Mouse (Mus musculus) liver, embryonic 11.5 days (tissue): ENCODE data around the gene Clec1a. TPM values are rescaled to one million over a fixed set of nuclear protein-coding genes. Genes with fewer than 3 reads are reported as not detected.

Experiments used
- ATAC-seq: fragments of 200-750 bp; cut with Nextera tagmentation; replicated peaks from 2 replicates; pipeline ENCODE4 v1.8.0; 2017; ENCODE audit warnings: moderate number of reproducible peaks, mild to moderate bottlenecking, moderate TSS enrichment, moderate library complexity; ENCODE audit not compliant: low FRiP score
- DNase-seq: peaks from one replicate; pipeline ENCODE4 v3.0.0-alpha.2; 2017; ENCODE audit warnings: low spot score
- H3K27ac ChIP-seq: fragments of 300-500 bp; sonication (generic); 2 replicates; pipeline ENCODE4 v1.5.1; 2014; ENCODE audit warnings: mild to moderate bottlenecking, low read depth, low read length, control low read depth
- H3K27me3 ChIP-seq: fragments of 300-500 bp; sonication (generic); replicated peaks from 2 replicates; pipeline ENCODE4 v1.6.1; 2014; ENCODE audit warnings: low read length, mixed read lengths; ENCODE audit not compliant: control insufficient read depth, insufficient read depth
- H3K36me3 ChIP-seq: fragments of 300-500 bp; sonication (generic); 2 replicates; pipeline ENCODE4 v1.6.1; 2014; ENCODE audit warnings: mild to moderate bottlenecking, low read length, moderate library complexity, mixed read lengths; ENCODE audit not compliant: control insufficient read depth, insufficient read depth
- H3K4me1 ChIP-seq: fragments of 300-500 bp; sonication (generic); replicated peaks from 2 replicates; pipeline ENCODE4 v1.6.1; 2014; ENCODE audit warnings: low read length, mixed read lengths; ENCODE audit not compliant: control insufficient read depth, insufficient read depth
- H3K4me2 ChIP-seq: fragments of 300-500 bp; sonication (generic); 2 replicates; pipeline ENCODE4 v1.6.1; 2014; ENCODE audit warnings: mild to moderate bottlenecking, control low read depth, moderate library complexity
- H3K4me3 ChIP-seq: fragments of 300-500 bp; sonication (generic); 2 replicates; pipeline ENCODE4 v1.5.1; 2014; ENCODE audit warnings: low read depth, low read length, control low read depth
- H3K9ac ChIP-seq: fragments of 300-500 bp; sonication (generic); 2 replicates; pipeline ENCODE4 v1.6.1; 2014; ENCODE audit warnings: low read depth, low read length, control low read depth
- H3K9me3 ChIP-seq: fragments of 300-500 bp; sonication (generic); 2 replicates; pipeline ENCODE4 v1.6.1; 2016; ENCODE audit warnings: low read length, inconsistent platforms, mixed read lengths; ENCODE audit not compliant: control insufficient read depth
- WGBS: fragments of 180-500 bp; shearing (Covaris S2); extraction: QIAGEN DNeasy Blood & Tissue Kit; methylation state at CpG from one replicate; pipeline ENCODE4 v1.1.7; 2014; 5-methylcytosine and 5-hydroxymethylcytosine counted together
- polyA plus RNA-seq: library from polyadenylated mRNA; unstranded; fragments of >200 nt; fragmentation: Nextera tagmentation; extraction: Ambion mirVana; gene quantifications from 2 replicates; pipeline ENCODE4 v1.2.1, GENCODE M21; 2014

Clec1a gene
- polyA plus RNA-seq, 1 experiment from 2014 or later, result 0.38 TPM

DNA sequence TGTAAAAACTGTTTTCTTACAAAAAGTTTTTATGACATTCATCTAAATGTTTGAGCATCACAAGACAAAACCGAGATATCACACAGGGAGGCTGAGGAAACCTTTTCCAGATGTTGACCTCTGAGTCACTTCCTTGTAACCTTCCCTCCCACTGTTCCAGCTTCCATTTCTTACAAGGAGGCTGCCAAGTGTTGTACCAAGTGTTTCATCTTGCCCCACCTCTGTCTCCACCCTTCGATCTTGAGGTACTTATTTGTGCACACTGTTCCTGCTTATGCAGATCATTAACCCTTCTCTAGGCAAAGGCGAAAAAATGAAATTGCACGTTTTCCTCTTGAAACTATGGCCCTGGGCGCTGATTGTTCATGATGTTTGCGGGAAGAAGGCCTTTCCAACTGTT is 2.1 kb downstream of the Clec1a start:
- H3K4me1 ChIP-seq, result no peaks in the 10 kb centered on the region
- no peak overlapping the region for H3K9ac ChIP-seq
- H3K27me3 ChIP-seq, result no peaks in the 10 kb centered on the region
- no peak for DNase-seq
- H3K4me3 ChIP-seq, result no peak overlapping the region
- H3K36me3 ChIP-seq, result no peaks in the 10 kb centered on the region
- no peak overlapping the region for H3K27ac ChIP-seq
- ATAC-seq, result no peak
- H3K9me3 ChIP-seq, result no peaks in the 10 kb centered on the region
- no peak overlapping the region for H3K4me2 ChIP-seq
- WGBS, result 75% methylated on average over 6 of the region's 6 CpGs

DNA sequence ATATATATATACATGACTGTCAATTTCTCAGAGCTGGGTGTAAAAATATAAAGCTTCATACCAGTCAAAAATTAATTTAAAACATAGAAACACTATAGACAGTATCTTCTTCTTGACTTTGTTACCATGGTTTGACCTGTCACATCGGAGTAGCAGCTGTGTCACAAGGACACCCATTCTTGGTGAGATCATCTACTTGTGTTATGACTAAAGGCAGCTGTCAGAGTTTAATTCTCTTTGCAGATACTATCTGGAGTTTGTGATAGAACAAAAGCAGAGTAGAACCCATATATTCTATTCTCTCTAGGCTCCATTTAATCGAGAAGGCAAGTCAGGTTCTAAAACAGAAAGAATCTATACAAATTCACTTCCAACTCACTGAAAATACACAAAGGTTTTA is 13.8 kb downstream of the Clec1a start:
- Histone ChIP-seq H3K4me3 (no peak overlapping the region), H3K4me1 (no peaks in the 10 kb centered on the region), H3K27me3 (no peaks in the 10 kb centered on the region), H3K27ac (no peak overlapping the region), H3K9me3 (no peaks in the 10 kb centered on the region), H3K4me2 (no peak overlapping the region), H3K36me3 (no peaks in the 10 kb centered on the region), H3K9ac (no peak overlapping the region)
- 86% methylated on average over 2 of the region's 2 CpGs for WGBS
- no peak for ATAC-seq
- no peak for DNase-seq

DNA sequence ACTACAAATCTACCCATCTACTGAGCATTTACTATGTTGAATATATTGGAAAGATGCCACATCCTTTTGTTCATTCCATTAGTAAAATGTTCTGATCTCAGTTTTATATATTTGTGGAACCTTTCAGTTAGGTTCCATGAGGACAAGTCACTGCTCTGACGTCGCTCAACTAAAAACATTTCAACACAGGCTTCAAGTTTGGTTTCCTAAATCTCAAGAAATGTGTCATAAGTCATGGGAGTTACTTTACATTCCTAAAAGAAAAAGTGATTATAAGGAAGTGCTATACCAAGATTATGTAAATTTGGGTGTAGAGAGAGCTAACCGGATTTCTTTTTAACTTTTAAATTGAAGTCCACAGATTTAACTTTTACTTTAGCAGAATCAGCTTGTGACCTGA is 15.8 kb downstream of the Clec1a start:
- no peak overlapping the region for H3K4me2 ChIP-seq
- WGBS, result 87% methylated on average over 3 of the region's 3 CpGs
- no peak overlapping the region for H3K27ac ChIP-seq
- no peaks in the 10 kb centered on the region for H3K36me3 ChIP-seq
- H3K27me3 ChIP-seq, result no peaks in the 10 kb centered on the region
- H3K4me1 ChIP-seq, result no peaks in the 10 kb centered on the region
- ATAC-seq (no peak), DNase-seq (no peak)
- H3K4me3 ChIP-seq, result no peak overlapping the region
- H3K9me3 ChIP-seq, result no peaks in the 10 kb centered on the region
- H3K9ac ChIP-seq, result no peak overlapping the region

DNA sequence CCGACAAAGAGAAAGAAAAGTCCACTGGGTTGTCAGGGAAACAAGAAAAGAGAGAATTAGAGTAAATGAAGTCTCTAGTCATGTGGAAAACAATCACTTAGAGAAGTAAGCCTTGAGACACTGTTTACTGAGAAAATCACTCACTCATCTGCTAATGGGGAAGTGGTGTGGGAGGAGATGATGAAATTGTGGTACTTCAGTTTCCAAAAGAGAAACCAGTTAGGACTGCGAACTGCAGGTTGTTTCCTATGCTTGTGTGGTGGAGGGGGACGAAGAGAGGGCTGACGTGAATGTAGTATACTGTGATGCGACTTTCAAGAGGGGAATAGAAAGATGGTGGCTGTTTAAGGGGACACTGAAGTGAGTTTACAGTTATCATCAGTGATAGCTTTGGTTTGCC is 17.6 kb downstream of the Clec1a start:
- Histone ChIP-seq H3K4me1 (no peaks in the 10 kb centered on the region), H3K27me3 (no peaks in the 10 kb centered on the region), H3K9ac (no peak overlapping the region), H3K9me3 (no peaks in the 10 kb centered on the region), H3K27ac (no peak overlapping the region), H3K4me2 (no peak overlapping the region), H3K4me3 (no peak overlapping the region), H3K36me3 (no peaks in the 10 kb centered on the region)
- WGBS, result 52% methylated on average over 5 of the region's 5 CpGs
- peak; percentile 46; the same call in 1 of the 2 replicates for ATAC-seq
- no peak for DNase-seq

DNA sequence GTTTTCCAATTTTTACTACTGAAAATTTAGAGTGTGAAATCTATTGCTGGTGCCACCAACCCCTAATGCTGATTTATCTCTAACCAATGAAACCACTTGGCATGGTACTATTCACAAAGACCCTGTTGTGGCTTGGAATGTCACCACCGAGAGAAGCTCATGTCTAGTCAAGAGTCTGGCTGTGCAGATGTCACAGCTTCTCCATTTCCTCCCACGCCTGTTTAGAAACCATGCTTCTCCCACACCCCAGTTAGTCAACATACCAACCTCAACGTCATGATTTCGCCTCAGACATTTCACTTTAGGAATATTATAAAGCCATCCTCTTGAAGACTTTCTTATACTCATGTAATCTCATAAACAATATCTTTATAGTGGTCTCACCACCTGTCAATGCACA is 24.5 kb downstream of the Clec1a start:
- DNase-seq, result no peak
- H3K4me2 ChIP-seq, result no peak overlapping the region
- H3K4me3 ChIP-seq, result no peak overlapping the region
- H3K27ac ChIP-seq, result no peak overlapping the region
- H3K4me1 ChIP-seq, result peaks cover 10% of the 10 kb centered on the region
- H3K27me3 ChIP-seq, result no peaks in the 10 kb centered on the region
- no peaks in the 10 kb centered on the region for H3K9me3 ChIP-seq
- H3K9ac ChIP-seq, result no peak overlapping the region
- 52% methylated on average over 4 of the region's 4 CpGs for WGBS
- H3K36me3 ChIP-seq, result no peaks in the 10 kb centered on the region
- ATAC-seq, result no peak

DNA sequence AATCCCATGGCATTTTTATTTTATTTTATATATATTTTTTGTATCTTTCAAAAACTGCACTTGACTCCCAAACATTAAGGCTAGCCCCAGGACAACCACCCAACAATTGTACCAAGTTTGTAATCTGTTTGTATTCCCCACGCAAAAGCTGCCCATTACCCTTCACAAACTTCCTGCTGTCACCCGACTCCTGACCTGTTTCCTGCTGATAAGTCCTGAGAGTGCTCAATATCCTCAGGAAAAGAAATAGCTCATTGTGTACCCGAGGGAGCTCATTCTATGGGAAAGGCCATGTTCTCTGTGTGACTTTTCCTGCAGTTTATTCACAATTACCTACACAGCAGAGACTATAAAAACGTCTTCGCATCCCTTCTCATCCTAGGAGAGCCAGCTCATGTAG is 26.0 kb downstream of the Clec1a start:
- WGBS, result 22% methylated on average over 5 of the region's 5 CpGs

DNA sequence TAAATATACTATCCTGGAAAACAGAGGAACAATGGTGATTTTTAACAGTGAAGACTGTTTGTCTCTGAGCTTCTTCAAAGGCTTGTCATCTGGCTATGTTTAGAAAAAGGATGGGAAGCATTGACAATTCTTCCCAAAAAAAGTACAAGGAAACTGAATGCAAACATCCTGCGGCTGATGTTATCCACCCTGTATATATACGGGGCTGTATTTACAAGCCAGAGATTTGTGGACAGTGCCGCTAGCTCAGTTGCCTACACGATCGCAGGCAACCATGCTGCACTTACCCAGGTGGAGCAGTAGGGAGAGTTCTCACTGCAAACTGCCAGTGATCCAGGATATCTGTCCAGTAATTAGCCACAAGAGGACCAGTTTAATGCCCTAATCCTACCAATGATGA is 26.6 kb downstream of the Clec1a start:
- Histone ChIP-seq H3K27me3 (no peaks in the 10 kb centered on the region), H3K9ac (no peak overlapping the region), H3K36me3 (no peaks in the 10 kb centered on the region), H3K27ac (no peak overlapping the region), H3K4me3 (no peak overlapping the region), H3K4me1 (peaks cover 10% of the 10 kb centered on the region), H3K9me3 (no peaks in the 10 kb centered on the region), H3K4me2 (0 out of 2 replicates have a peak overlapping the region, but pooled peaks have one; percentile 3)
- ATAC-seq (peak; percentile 56), DNase-seq (no peak)
- 34% methylated on average over 5 of the region's 5 CpGs for WGBS

More for the DNA sequence above, 26.0 kb downstream of the Clec1a start:
- Histone ChIP-seq H3K27me3 (no peaks in the 10 kb centered on the region), H3K4me3 (no peak overlapping the region), H3K36me3 (no peaks in the 10 kb centered on the region), H3K9ac (no peak overlapping the region), H3K27ac (no peak overlapping the region), H3K4me2 (no peak overlapping the region), H3K9me3 (no peaks in the 10 kb centered on the region), H3K4me1 (peaks cover 10% of the 10 kb centered on the region)
- DNase-seq (no peak), ATAC-seq (peak; percentile 56)

DNA sequence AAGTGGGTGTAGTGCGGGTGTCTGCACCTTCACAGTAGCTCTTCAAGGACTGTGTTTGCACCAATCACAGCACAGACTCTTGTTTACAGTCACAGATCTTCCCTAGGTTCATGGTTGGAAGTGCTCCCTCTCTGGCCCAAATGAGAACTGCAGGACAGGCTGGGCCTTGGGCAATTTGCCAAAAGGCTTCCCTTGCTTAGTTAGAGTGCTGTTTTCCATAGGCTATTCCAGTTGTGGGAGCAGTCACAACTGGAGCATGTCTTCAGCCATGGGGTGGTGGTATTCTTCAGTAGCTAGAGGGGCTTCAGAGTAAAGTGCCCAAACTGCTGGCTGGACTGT is 28.1 kb downstream of the Clec1a start:
- ATAC-seq (peak; percentile 78), DNase-seq (peak; percentile 60)
- Histone ChIP-seq H3K9me3 (no peaks in the 10 kb centered on the region), H3K27ac (no peak overlapping the region), H3K9ac (no peak overlapping the region), H3K4me2 (no peak overlapping the region), H3K36me3 (no peaks in the 10 kb centered on the region), H3K27me3 (no peaks in the 10 kb centered on the region), H3K4me3 (no peak overlapping the region), H3K4me1 (peaks cover 10% of the 10 kb centered on the region)
- WGBS, result 15% methylated on average over 1 of the region's 1 CpGs

DNA sequence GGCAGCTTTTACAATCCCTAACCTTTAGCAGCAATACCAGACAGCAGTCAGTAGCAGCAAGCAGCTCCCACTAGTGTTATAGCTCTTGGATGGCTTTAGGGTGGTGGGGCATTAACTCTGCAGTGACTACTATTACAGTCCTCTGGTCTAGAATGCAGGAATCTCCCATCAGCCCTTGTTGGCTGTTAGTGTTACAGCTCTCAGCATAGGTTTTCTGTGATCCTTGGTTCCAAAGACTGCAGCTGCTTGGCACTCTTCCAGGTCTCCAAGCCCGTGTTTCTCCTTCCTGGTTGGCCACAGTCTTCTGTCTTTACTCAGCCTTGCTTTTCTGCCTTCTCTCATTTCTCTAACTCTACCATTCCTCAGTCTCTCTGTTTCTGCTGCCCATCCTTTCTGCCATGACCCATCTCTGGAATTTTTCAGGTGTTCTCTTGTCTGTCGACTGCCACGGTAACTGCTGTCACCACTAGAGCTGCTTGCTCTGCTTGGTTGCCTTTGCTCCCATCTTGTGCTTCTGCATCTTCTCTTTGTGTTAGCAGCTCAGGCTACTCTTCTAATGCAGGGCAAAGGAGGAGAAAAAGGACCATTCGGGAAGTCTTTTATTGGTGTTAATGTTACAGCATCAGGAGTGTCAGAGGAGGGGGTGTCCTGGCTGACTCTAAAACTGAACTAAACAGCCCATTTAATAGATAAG is 28.6 kb downstream of the Clec1a start:
- Histone ChIP-seq H3K27ac (no peak overlapping the region), H3K27me3 (no peaks in the 10 kb centered on the region), H3K4me2 (no peak overlapping the region), H3K9ac (no peak overlapping the region), H3K36me3 (no peaks in the 10 kb centered on the region), H3K4me3 (no peak overlapping the region), H3K9me3 (no peaks in the 10 kb centered on the region), H3K4me1 (peaks cover 10% of the 10 kb centered on the region)
- no peak; the same call in 1 of the 2 replicates for ATAC-seq
- 83% methylated on average over 4 of the region's 4 CpGs for WGBS
- DNase-seq, result no peak
